Mouse (Mus musculus): ENCODE data around the gene Adcy6. TPM values are rescaled to one million over a fixed set of nuclear protein-coding genes. Genes with fewer than 3 reads are reported as not detected.

Gene Adcy6
- polyA plus RNA-seq (2015; fragmentation: Nextera tagmentation; extraction: Ambion mirVana), result 11.7 and 19.5 TPM in 2 replicates

DNA sequence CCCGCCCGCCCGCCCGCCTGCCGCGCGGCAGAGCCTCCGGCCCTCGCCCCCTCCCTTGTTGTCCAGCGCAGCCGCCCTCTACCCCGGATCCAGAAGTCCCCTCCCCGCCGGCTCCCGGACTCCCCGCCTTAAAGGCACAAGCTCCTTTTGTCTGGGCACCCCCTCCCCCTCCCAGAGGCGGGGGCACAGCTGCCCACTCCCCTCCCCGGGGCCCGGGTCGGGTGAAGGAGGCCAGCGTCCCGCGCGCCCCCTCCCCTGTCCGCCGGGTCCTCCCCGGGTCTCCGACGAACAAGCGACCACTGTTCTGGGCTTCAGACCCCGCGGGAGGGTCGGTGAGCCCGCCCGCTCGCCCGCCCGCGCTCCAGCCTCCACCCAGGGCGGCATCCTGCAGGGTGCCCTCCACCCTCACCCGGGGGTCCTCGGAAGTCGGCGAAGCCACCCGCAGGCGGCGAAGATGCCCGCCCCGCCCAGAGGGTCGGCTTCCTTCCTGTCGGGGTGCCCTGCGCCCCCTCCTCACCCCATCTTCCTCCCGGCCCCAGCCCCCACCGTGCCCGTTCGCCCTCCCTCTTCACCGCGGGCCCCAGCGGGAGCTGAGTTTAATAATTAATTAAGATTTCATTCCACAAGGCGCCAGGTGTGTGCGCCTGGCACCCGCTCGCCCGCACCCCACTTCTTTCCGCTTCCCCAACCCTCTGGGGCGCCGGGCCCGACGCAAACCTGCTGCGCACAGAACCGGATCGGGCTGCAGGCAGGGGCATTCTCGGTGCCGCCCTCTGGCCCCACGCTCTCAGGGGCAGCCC, at the start of gene Adcy6:
Adcy6 (minus strand) TSS at position 746 of the 800 bp plus-strand sequence.
- H3K4me3 ChIP-seq, result peak within 1 kb of the TSS; percentile 81
- peak; percentile 72 for ATAC-seq (ENCODE audit: insufficient number of reproducible peaks, insufficient read depth, low FRiP score, low TSS enrichment, low read depth)
- under 1% methylated on average over 67 of the region's 75 CpGs for WGBS

DNA sequence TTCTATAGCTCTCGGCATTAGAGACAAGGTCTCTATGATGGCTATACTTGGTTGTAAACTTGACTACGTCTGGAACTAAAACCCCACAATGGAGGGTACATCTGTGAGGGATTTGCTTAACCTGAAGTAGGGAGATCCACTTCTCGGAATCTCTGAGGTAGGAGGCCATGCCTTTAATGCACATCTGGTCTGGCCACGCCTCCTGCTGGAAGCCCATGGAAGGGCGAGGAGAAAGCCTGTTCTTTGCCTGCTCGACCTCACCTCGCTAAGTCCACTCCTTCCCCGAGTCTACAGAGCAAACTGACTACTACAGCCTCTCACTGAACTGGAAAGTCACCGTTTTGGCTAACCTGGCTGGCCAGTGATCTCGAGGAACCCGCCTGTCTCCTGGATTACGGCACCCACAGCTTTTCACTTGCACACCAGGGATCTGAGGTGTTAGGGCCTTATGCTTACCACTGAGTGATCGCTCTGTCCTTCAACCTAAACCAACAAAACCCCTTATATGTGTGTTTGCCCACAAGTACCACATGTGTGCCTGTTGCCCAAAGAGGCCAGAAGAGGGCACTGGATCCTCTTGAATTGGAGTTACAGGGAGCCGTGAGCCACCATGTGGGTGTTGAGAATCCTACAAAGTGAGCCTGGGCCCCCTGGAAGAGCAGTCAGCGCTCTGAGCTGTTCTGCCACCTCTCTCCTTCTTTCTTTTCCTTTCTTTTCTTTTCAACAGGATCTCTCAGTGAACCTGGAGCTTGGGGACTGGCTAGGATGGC, 47.3 kb upstream of the Adcy6 start:
- Histone ChIP-seq H3K4me1 (peaks cover 13% of the 10 kb centered on the region; the same call in 1 of the 2 replicates), H3K9ac (no peak overlapping the region), H3K4me2 (no peak overlapping the region), H3K9me3 (no peaks in the 10 kb centered on the region), H3K27ac (no peak overlapping the region), H3K36me3 (peaks cover 82% of the 10 kb centered on the region), H3K4me3 (no peak overlapping the region), H3K27me3 (no peaks in the 10 kb centered on the region)
- WGBS, result 81% methylated on average over 15 of the region's 15 CpGs
- ATAC-seq (ENCODE audit: insufficient number of reproducible peaks, insufficient read depth, low FRiP score, low TSS enrichment, low read depth), result no peak

More for the DNA sequence above, at the start of gene Adcy6:
- Histone ChIP-seq H3K36me3 (peaks cover 20% of the 10 kb centered on the region), H3K4me1 (peaks cover 30% of the 10 kb centered on the region), H3K9ac (peak within 1 kb of the TSS; percentile 87), H3K27me3 (no peaks in the 10 kb centered on the region), H3K4me2 (peak within 1 kb of the TSS; percentile 92), H3K27ac (peak within 1 kb of the TSS; percentile 88), H3K9me3 (no peaks in the 10 kb centered on the region)

DNA sequence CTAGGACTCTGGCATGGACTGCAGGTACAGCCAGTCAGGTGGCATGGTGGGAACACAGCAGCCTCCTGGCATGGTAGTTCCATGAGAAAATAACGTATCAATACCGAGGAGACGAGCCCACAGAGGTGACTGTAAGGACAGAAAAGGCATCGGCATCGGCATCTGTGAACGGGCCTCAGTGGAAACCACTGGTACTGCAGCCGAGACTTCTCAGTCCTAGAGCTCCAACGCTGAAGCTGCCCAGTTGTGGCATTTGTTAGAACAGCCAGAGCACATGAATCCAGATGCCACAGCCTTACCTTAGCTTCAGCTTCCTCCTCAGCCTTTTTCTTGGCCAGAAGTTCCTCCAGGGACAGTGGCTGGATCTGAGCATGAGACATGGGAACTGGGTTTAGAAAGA, 42.3 kb upstream of the Adcy6 start:
- Histone ChIP-seq H3K36me3 (peaks cover 100% of the 10 kb centered on the region), H3K4me3 (no peak overlapping the region), H3K4me1 (no peaks in the 10 kb centered on the region), H3K27ac (no peak overlapping the region), H3K4me2 (no peak overlapping the region), H3K9ac (no peak overlapping the region), H3K27me3 (no peaks in the 10 kb centered on the region), H3K9me3 (no peaks in the 10 kb centered on the region)
- ATAC-seq (ENCODE audit: insufficient number of reproducible peaks, insufficient read depth, low FRiP score, low TSS enrichment, low read depth), result no peak
- WGBS, result 91% methylated on average over 8 of the region's 8 CpGs

DNA sequence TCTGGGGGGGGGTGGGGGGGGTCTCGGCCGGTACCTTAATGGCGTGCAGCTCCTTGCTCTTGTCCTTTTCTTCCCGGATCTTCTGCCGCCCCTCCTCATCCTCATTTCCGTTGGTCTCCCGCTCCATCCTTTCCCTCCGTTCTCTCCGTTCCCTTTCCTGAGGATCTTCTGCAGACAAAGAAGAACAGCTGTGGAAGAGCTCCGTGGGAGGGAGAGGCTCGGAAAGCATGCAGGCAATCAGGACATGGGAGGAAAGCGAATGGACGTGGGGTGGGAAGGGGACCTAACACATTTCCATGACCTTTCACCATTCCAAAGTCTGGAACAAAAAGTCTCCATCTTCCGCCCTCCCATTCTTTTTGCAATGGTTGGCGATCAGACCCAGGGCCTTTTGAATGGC, 41.6 kb upstream of the Adcy6 start:
- ATAC-seq (ENCODE audit: insufficient number of reproducible peaks, insufficient read depth, low FRiP score, low TSS enrichment, low read depth), result no peak
- peaks cover 100% of the 10 kb centered on the region for H3K36me3 ChIP-seq
- no peaks in the 10 kb centered on the region for H3K9me3 ChIP-seq
- no peak overlapping the region for H3K4me3 ChIP-seq
- no peak overlapping the region for H3K27ac ChIP-seq
- WGBS, result 93% methylated on average over 15 of the region's 15 CpGs
- H3K9ac ChIP-seq, result no peak overlapping the region
- H3K4me1 ChIP-seq, result no peaks in the 10 kb centered on the region
- no peaks in the 10 kb centered on the region for H3K27me3 ChIP-seq
- no peak overlapping the region for H3K4me2 ChIP-seq

DNA sequence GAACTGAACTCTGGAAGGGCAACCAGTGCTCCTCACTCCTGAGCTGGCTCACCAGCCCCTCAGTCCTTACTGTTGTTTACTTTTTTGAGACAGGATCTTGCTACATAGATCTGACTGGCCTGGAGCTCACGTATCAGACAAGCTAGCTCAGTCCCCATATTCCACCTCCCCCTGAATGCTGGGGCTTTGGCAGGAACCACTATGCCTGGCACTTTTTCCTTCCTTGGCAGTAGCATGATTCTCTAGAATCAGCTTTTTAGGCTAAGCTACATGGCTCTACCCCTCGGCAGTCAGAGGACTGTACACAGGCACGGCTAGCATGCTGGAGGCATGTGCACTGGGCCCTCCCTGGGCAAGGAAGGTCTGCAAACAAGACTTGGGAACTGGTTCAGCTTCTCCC, 38.2 kb upstream of the Adcy6 start:
- H3K27me3 ChIP-seq, result no peaks in the 10 kb centered on the region
- H3K4me2 ChIP-seq, result no peak overlapping the region
- peaks cover 99% of the 10 kb centered on the region for H3K36me3 ChIP-seq
- H3K9me3 ChIP-seq, result no peaks in the 10 kb centered on the region
- WGBS, result 96% methylated on average over 3 of the region's 3 CpGs
- H3K4me1 ChIP-seq, result no peaks in the 10 kb centered on the region
- H3K27ac ChIP-seq, result no peak overlapping the region
- H3K4me3 ChIP-seq, result no peak overlapping the region
- no peak overlapping the region for H3K9ac ChIP-seq
- no peak for ATAC-seq (ENCODE audit: insufficient number of reproducible peaks, insufficient read depth, low FRiP score, low TSS enrichment, low read depth)

DNA sequence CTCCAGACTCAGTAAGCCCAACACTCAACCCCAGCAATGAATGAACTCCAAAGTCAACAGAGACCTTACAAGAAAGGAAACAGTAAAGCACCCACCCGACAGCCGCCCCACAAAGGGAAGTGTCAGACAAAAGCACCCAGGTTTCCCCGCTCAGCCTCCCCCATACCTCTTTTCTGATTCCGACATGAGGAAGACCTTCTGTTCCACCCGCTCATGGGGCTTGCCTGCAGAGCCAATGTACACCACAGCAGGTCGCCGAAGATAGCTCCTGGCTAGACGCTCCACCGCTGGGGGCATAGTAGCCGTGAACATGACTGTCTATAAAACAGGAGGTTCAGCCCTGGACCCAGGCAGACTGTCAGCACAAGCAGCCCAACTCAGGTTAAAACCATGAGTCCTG, 37.4 kb upstream of the Adcy6 start:
- no peak for ATAC-seq (ENCODE audit: insufficient number of reproducible peaks, insufficient read depth, low FRiP score, low TSS enrichment, low read depth)
- 90% methylated on average over 10 of the region's 10 CpGs for WGBS

DNA sequence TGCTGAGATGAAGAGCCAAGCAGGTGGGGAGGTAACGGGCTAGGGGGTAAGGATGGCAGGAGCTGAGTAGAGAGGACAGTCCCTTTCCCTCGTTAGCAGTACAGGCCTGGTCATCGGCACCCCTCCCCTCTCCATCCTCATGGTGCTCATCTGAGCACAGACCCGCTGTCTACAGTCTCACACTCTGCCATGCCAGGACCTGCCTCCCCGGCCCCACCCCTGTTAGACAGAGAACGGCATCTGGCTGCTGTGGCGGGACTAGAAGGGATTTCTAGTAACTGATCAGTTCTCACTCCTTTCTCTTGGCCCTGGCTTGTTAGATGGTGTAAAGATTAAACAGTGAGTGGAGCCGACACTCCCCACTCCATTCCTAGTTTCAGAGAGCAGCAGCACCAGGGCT, 36.9 kb upstream of the Adcy6 start:
- no peaks in the 10 kb centered on the region for H3K4me1 ChIP-seq
- peaks cover 99% of the 10 kb centered on the region for H3K36me3 ChIP-seq
- H3K27me3 ChIP-seq, result no peaks in the 10 kb centered on the region
- H3K4me3 ChIP-seq, result no peak overlapping the region
- no peak overlapping the region for H3K27ac ChIP-seq
- no peaks in the 10 kb centered on the region for H3K9me3 ChIP-seq
- 79% methylated on average over 8 of the region's 8 CpGs for WGBS
- ATAC-seq (ENCODE audit: insufficient number of reproducible peaks, insufficient read depth, low FRiP score, low TSS enrichment, low read depth), result no peak
- no peak overlapping the region for H3K4me2 ChIP-seq
- H3K9ac ChIP-seq, result no peak overlapping the region

More for the DNA sequence above, 37.4 kb upstream of the Adcy6 start:
- Histone ChIP-seq H3K4me1 (no peaks in the 10 kb centered on the region), H3K4me3 (no peak overlapping the region), H3K27ac (no peak overlapping the region), H3K36me3 (peaks cover 99% of the 10 kb centered on the region), H3K9me3 (no peaks in the 10 kb centered on the region), H3K9ac (no peak overlapping the region), H3K4me2 (no peak overlapping the region), H3K27me3 (no peaks in the 10 kb centered on the region)

DNA sequence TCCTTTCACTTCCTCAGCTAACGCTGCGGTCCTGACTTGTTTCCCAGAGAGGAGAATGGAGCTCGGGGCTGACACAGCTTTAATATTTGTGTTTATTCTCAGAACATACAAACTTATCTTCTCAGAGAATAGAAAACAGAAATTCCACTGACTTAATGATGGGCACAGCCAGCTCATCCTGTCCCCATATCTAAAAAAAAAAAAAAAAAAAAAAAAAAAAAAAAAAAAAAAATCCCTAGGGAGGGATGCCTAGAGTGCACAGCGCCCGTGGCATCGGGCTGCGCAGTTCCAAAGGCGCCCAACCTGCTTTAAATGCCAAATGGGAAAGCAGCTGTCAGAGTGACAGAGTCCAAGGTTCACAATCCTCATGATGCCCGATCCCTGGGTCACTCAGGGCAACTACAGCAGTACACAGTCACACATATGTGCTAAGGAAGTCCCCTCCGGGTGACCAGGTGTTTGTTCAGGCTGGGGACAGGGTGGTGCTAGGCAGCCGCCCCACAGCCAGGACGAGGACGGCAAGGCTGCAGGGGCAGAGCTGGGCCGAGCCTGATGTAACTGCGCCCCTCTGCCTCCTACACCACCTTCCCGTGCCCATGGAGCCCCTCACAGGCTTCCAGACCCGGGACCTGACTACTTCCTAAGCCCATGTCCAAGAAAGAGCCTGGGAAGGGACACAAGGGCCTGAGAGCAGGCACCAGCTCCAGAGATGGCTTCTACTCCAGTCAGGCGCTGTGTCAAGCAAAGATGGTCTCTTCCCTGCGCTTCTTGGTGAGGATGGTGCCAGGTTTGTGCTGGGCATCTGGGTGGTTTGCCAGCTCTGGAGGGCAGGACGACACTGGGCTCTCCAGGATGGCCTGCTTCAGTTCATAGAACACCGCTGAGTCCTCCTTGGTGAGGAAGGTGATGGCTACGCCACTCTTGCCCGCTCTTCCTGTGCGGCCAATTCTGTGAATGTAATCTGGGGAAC, 35.5 kb upstream of the Adcy6 start:
- WGBS, result 89% methylated on average over 24 of the region's 24 CpGs
- H3K36me3 ChIP-seq, result peaks cover 99% of the 10 kb centered on the region
- ATAC-seq (ENCODE audit: insufficient number of reproducible peaks, insufficient read depth, low FRiP score, low TSS enrichment, low read depth), result no peak
- no peaks in the 10 kb centered on the region for H3K9me3 ChIP-seq
- no peak overlapping the region for H3K4me3 ChIP-seq
- no peaks in the 10 kb centered on the region for H3K27me3 ChIP-seq
- no peak overlapping the region for H3K9ac ChIP-seq
- H3K27ac ChIP-seq, result no peak overlapping the region
- H3K4me1 ChIP-seq, result no peaks in the 10 kb centered on the region
- H3K4me2 ChIP-seq, result no peak overlapping the region

DNA sequence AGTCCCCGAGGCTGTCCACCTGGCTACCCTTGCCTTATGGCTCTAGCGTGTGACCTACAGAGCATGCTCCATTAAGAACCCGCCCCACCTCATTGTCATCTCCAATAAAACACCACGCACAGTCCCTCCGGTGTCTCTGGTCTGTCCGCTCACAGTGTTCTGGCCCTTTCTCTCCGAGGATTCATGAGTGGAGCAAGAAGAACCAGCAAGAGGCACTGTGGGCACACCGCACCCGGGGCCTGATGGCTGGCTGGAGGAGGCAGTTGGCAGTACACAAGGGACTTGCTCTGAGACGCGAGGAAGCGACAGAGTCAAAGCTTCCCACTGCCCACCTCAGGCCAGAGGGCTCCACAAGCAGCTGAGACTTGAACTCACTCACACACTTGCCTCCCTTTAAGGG, 34.5 kb upstream of the Adcy6 start:
- Histone ChIP-seq H3K4me2 (no peak overlapping the region), H3K9me3 (no peaks in the 10 kb centered on the region), H3K4me3 (no peak overlapping the region), H3K27ac (no peak overlapping the region), H3K9ac (no peak overlapping the region), H3K27me3 (no peaks in the 10 kb centered on the region), H3K36me3 (peaks cover 98% of the 10 kb centered on the region), H3K4me1 (no peaks in the 10 kb centered on the region)
- 90% methylated on average over 12 of the region's 12 CpGs for whole genome bisulfite sequencing
- no peak for ATAC-seq (ENCODE audit: insufficient number of reproducible peaks, insufficient read depth, low FRiP score, low TSS enrichment, low read depth)

DNA sequence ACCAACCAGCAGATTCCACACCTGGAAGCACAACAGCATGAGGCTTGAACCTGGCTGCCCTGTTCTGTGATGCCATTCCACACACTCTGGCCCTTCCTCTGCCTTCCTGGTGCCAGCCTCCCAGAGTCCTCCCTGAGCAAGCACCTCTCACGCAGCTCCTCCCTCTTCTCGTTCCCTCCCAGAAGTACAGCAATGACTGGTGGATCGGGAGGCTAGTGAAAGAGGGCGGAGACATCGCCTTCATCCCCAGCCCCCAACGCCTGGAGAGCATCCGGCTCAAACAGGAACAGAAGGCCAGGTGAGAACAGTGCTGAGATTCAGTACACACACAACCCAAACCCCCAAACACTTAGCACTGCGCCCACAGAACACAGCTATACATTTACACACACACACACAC, 30.3 kb upstream of the Adcy6 start:
- peaks cover 60% of the 10 kb centered on the region for H3K36me3 ChIP-seq
- WGBS, result 33% methylated on average over 8 of the region's 8 CpGs
- H3K4me1 ChIP-seq, result peaks cover 25% of the 10 kb centered on the region
- H3K9me3 ChIP-seq, result no peaks in the 10 kb centered on the region
- H3K4me3 ChIP-seq, result no peak overlapping the region
- no peak overlapping the region for H3K4me2 ChIP-seq
- no peak for ATAC-seq (ENCODE audit: insufficient number of reproducible peaks, insufficient read depth, low FRiP score, low TSS enrichment, low read depth)
- H3K27me3 ChIP-seq, result no peaks in the 10 kb centered on the region
- no peak overlapping the region for H3K9ac ChIP-seq
- no peak overlapping the region for H3K27ac ChIP-seq

DNA sequence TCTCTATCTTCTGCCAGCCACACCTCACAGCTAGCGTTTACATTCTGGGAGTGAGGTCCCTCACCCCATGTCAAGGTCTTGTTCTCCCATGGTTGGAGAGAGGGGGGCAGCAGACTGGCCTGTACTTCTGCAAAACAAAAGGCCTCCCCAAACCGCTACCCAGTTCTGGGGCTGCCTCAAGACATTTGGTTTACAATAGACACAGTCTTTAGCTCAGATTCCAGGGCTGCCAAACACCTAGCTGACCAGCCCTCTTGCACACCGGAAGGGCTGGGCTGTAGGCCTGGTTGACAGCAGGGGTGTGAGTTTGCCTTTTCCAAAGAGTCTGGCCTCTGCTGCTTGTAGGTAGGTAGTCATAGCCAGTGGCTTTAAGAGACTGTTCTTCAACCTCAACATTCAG, 27.3 kb upstream of the Adcy6 start:
- H3K4me3 ChIP-seq, result no peak overlapping the region
- 41% methylated on average over 3 of the region's 3 CpGs for WGBS
- ATAC-seq (ENCODE audit: insufficient number of reproducible peaks, insufficient read depth, low FRiP score, low TSS enrichment, low read depth), result no peak
- H3K4me2 ChIP-seq, result no peak overlapping the region
- peaks cover 45% of the 10 kb centered on the region for H3K4me1 ChIP-seq
- H3K9ac ChIP-seq, result 0 out of 2 replicates have a peak overlapping the region, but pooled peaks have one; percentile 16
- no peak overlapping the region for H3K27ac ChIP-seq
- peaks cover 8% of the 10 kb centered on the region for H3K27me3 ChIP-seq
- no peaks in the 10 kb centered on the region for H3K9me3 ChIP-seq
- peaks cover 32% of the 10 kb centered on the region for H3K36me3 ChIP-seq

All from embryonic facial prominence, embryonic 13.5 days (tissue).